Mouse (Mus musculus): ENCODE results near the gene Olfr1326-ps1.

Olfr1326-ps1 gene

DNA sequence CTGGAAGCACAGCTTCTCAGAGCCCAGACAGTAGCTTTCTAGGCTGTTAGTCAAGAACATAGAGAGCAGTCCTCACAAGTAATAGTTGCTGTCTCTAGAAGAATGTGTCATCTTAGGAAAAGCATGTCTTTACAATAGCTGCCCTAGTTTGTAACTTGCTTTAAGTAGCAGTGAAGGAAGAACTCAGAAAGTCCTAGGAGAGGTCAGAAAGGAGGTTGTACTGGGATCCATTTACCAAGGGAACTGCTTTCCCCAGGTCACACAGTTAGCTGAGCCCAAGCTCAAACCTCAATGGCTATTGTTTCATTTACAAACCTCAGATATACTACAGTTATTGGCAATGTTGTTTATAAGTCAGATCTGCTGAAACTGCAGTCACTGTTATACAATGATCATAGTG lies at the start of gene Olfr1326-ps1:
Olfr1326-ps1 (minus strand) TSS at position 101 of the 400 bp plus-strand sequence.
- DNase-seq = no peak

DNA sequence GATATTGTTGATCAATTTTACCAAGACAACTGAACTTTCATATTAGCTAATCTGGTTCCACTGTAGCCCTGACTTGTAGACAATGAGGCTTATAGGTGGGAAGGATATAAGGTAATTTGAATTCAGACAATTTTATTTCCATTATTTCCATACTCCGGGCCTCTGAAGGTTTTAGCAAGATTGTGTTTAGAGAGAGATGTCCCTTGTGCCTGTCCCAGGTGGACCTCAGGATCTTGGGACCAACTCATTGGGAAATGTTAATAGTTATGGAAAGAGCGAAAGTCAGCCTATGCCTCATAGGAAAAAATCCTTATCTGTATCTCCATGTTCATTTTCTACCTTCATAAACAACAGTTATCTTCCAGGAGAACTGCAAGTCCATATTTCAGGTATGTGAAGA lies 17.7 kb upstream of the Olfr1326-ps1 start, which contains the start of gene Olfr1325:
Olfr1325 (plus strand) TSS at position 301 of the 400 bp plus-strand sequence.
- DNase-seq = no peak

Data from cerebellum, postnatal 14 days (tissue).